8 mouse cellular contexts compared by ENCODE assay signal in the genomic region with DNA sequence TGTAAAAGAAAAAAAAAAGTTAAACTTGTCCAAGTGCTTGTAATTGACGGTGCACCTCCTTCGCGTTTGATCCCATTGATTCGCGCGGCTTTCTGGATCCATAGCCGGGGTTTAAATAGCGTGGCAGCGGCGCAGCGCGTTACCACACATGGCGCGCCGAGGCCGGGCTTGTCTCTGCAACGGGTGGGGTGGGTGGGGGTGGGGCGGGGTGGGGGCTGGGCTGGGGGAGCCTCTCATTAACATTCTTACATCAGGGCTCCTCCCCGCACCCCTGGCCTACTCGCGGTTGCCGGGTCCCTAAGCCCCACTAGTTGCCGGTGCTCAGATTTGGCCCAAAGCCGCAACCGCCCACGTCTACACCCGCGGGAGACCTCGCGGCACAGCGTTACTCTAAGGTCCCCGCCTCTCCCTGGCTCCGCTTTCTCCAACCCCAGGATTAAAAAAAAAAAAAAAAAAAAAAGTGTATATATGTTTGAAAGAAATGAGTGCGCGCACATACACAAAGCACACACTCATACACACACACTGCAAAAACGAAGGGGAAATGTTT. TPM values are rescaled to one million over a fixed set of nuclear protein-coding genes. Genes with fewer than 3 reads are reported as not detected.
DNase-seq lines count a peak whose midpoint lies in the region; ATAC-seq lines count a peak whose summit lies in the region.

No protein-coding gene starts in this region.

- no peaks in the 10 kb centered on the region for H3K36me3 ChIP-seq in embryonic facial prominence, embryonic 10.5 days (replicated peaks)
- H3K36me3 ChIP-seq in heart, embryonic 15.5 days, result no peaks in the 10 kb centered on the region
- H3K36me3 ChIP-seq in lung, embryonic 16.5 days (ENCODE audit: control insufficient read depth, insufficient read depth, low read length), result no peaks in the 10 kb centered on the region

- H3K4me3 ChIP-seq in embryonic facial prominence, embryonic 10.5 days, result peak overlapping the region; percentile 63
- H3K4me3 ChIP-seq in heart, embryonic 15.5 days, result peak overlapping the region; percentile 66
- H3K4me3 ChIP-seq in lung, embryonic 16.5 days (ENCODE audit: low read length), result peak overlapping the region; percentile 61

- no peak overlapping the region for H3K27ac ChIP-seq in embryonic facial prominence, embryonic 10.5 days (replicated peaks)
- peak overlapping the region; percentile 82 for H3K27ac ChIP-seq in heart, embryonic 15.5 days
- H3K27ac ChIP-seq in lung, embryonic 16.5 days (ENCODE audit: low read length), result peak overlapping the region; percentile 89

- WGBS in embryonic facial prominence, embryonic 10.5 days, result under 1% methylated on average over 36 of the region's 36 CpGs
- WGBS in heart, embryonic 15.5 days, result under 1% methylated on average over 36 of the region's 36 CpGs
- WGBS in lung, embryonic 16.5 days, result under 1% methylated on average over 36 of the region's 36 CpGs

- peaks cover 46% of the 10 kb centered on the region for H3K4me1 ChIP-seq in embryonic facial prominence, embryonic 10.5 days
- H3K4me1 ChIP-seq in heart, embryonic 15.5 days (replicated peaks), result peaks cover 38% of the 10 kb centered on the region
- H3K4me1 ChIP-seq in lung, embryonic 16.5 days (replicated peaks; ENCODE audit: control insufficient read depth, insufficient read depth, low read length), result peaks cover 23% of the 10 kb centered on the region

- H3K9ac ChIP-seq in heart, embryonic 15.5 days, result peak overlapping the region; percentile 57
- peak overlapping the region; percentile 69 for H3K9ac ChIP-seq in lung, embryonic 16.5 days (ENCODE audit: low read length)

- peak overlapping the region; percentile 85 for H3K4me2 ChIP-seq in heart, embryonic 15.5 days
- peak overlapping the region; percentile 83 for H3K4me2 ChIP-seq in lung, embryonic 16.5 days (ENCODE audit: low read depth, low read length)

- peak; percentile 22 for DNase-seq in gastrocnemius, adult 18-20 months (ENCODE audit: low spot score)
- no peak for DNase-seq in gastrocnemius, adult 8-10 months (ENCODE audit: low spot score in 2 of 2)
- peak; percentile 69 for DNase-seq in embryonic facial prominence, embryonic 10.5 days (ENCODE audit: low spot score)
- DNase-seq in kidney, postnatal 10 days, result peak; percentile 57
- peak; percentile 50 for DNase-seq in right cerebral cortex, postnatal 14 days

- peak; percentile 51 for ATAC-seq in heart, embryonic 15.5 days (replicated peaks; ENCODE audit: insufficient number of reproducible peaks, insufficient read depth, low FRiP score, low read depth)
- peak; percentile 47 for ATAC-seq in lung, embryonic 16.5 days (ENCODE audit: low read depth)
- no peak for ATAC-seq in activated CD4-positive, CD25-positive, alpha-beta regulatory T cell, adult 4 months

- H3K27me3 ChIP-seq in embryonic facial prominence, embryonic 10.5 days (replicated peaks; ENCODE audit: low read depth, poor library complexity, severe bottlenecking), result peaks cover 75% of the 10 kb centered on the region
- H3K27me3 ChIP-seq in heart, embryonic 15.5 days, result peaks cover 27% of the 10 kb centered on the region
- H3K27me3 ChIP-seq in lung, embryonic 16.5 days (ENCODE audit: control insufficient read depth, insufficient read depth, low read depth, low read length), result peaks cover 8% of the 10 kb centered on the region; the same call in 1 of the 2 replicates

- no peaks in the 10 kb centered on the region for H3K9me3 ChIP-seq in embryonic facial prominence, embryonic 10.5 days
- H3K9me3 ChIP-seq in heart, embryonic 15.5 days (replicated peaks), result no peaks in the 10 kb centered on the region
- no peaks in the 10 kb centered on the region for H3K9me3 ChIP-seq in lung, embryonic 16.5 days (ENCODE audit: control insufficient read depth, low read length)

RNA-seq across cellular contexts. Expression of gene Npr3, which starts 1.0 kb away (rescaled TPM):
- total RNA-seq in gastrocnemius, adult 18-20 months (2021), result 1 to 10 TPM; 8.4 to 8.6 TPM
- total RNA-seq in gastrocnemius, adult 8-10 months (2022), result 10 to 100 TPM in 1 of 4 experiments, 1 to 10 TPM in 3; 4.1 to 12.0 (median 6.1) TPM
- 3.9 and 4.4 TPM in 2 replicates for polyA plus RNA-seq in embryonic facial prominence, embryonic 10.5 days (2016; fragmentation: Nextera tagmentation; extraction: Ambion mirVana)
- 8.3 and 8.9 TPM in 2 replicates for polyA plus RNA-seq in heart, embryonic 15.5 days (2015; fragmentation: Nextera tagmentation; extraction: Ambion mirVana)
- 7.4 and 8.1 TPM in 2 replicates for polyA plus RNA-seq in lung, embryonic 16.5 days (2015; fragmentation: Nextera tagmentation; extraction: Ambion mirVana)
- not detected for polyA plus RNA-seq in activated CD4-positive, CD25-positive, alpha-beta regulatory T cell, adult 4 months (2017; shearing (Covaris generic))

Comparison
In these comparisons a context has a peak if more than half of its experiments do, and no peak if none do; other contexts are left out.
1. DNase-seq: peak in gastrocnemius, adult 18-20 months (single experiment), embryonic facial prominence, embryonic 10.5 days (single experiment), kidney, postnatal 10 days (single experiment) and right cerebral cortex, postnatal 14 days (single experiment); none in gastrocnemius, adult 8-10 months (0 of 2).
2. Peak in every context shown above with its lines, with median percentiles within 50 percentile points of each other: H3K4me3 ChIP-seq.